Mouse (Mus musculus): ENCODE measurements around the gene Taok3. TPM values are rescaled to one million over a fixed set of nuclear protein-coding genes. Genes with fewer than 3 reads are reported as not detected.

Taok3 gene
- polyA plus RNA-seq, 1 experiment: 11.1 TPM

- TF ChIP-seq POLR2A (IDR thresholded peaks at IDR 0.05; ENCODE audit: low read depth, low read length) (no peak), CTCF (conservative IDR thresholded peaks at IDR 0.05; ENCODE audit: insufficient read depth, insufficient read length, low read depth, low read length) (0 out of 2 replicates have a peak, but pooled peaks have one; percentile 15)
- no peak overlapping the region for H3K4me3 ChIP-seq (ENCODE audit: insufficient read depth, low read depth, low read length)
- no peaks in the 10 kb centered on the region for H3K27me3 ChIP-seq (replicated peaks; ENCODE audit: control insufficient read depth, insufficient read depth, low read length)
- H3K4me1 ChIP-seq (ENCODE audit: control insufficient read depth, insufficient read depth, low read length): no peaks in the 10 kb centered on the region; the same call in 1 of the 2 replicates
- peak; percentile 65 for DNase-seq
- H3K27ac ChIP-seq (ENCODE audit: insufficient read depth, low read depth, low read length): peak overlapping the region; percentile 2; the same call in 1 of the 2 replicates
- 78% methylated on average over 16 of the region's 16 CpGs for WGBS
- no peaks in the 10 kb centered on the region for H3K36me3 ChIP-seq (ENCODE audit: control insufficient read depth, insufficient read depth, low read length)
Observed at GRCm38 (mm10) chr5:117111064-117111773, 8.7 kb upstream of the Taok3 start.

DNA sequence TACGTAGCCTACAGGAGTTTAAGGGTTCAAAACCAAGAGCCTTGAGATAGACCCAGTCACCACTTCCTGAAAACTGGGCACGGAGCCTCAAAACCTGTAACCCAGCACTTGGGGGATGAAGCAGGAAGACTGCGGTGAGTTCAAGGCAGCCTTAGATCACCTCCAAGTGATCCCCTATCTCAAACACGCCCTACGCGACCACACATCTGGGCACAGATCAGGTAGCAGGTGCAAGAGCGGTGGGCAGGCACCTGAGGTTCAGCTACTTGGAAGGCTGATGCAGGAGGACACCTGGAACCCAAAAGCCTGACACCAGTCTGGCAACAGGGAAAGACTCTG is 8.2 kb upstream of the Taok3 start:
- no peak for DNase-seq
- TF ChIP-seq POLR2A (IDR thresholded peaks at IDR 0.05; ENCODE audit: low read depth, low read length) (no peak), CTCF (conservative IDR thresholded peaks at IDR 0.05; ENCODE audit: insufficient read depth, insufficient read length, low read depth, low read length) (no peak)
- Histone ChIP-seq H3K27ac (ENCODE audit: insufficient read depth, low read depth, low read length) (peak overlapping the region; percentile 2; the same call in 1 of the 2 replicates), H3K4me3 (ENCODE audit: insufficient read depth, low read depth, low read length) (no peak overlapping the region), H3K27me3 (replicated peaks; ENCODE audit: control insufficient read depth, insufficient read depth, low read length) (no peaks in the 10 kb centered on the region), H3K36me3 (ENCODE audit: control insufficient read depth, insufficient read depth, low read length) (no peaks in the 10 kb centered on the region), H3K4me1 (ENCODE audit: control insufficient read depth, insufficient read depth, low read length) (no peaks in the 10 kb centered on the region; the same call in 1 of the 2 replicates)
- 87% methylated on average over 7 of the region's 7 CpGs for WGBS

- H3K4me1 ChIP-seq (ENCODE audit: control insufficient read depth, insufficient read depth, low read length): no peaks in the 10 kb centered on the region; the same call in 1 of the 2 replicates
- H3K27ac ChIP-seq (ENCODE audit: insufficient read depth, low read depth, low read length): no peak overlapping the region
- H3K36me3 ChIP-seq (ENCODE audit: control insufficient read depth, insufficient read depth, low read length): no peaks in the 10 kb centered on the region
- TF ChIP-seq CTCF (conservative IDR thresholded peaks at IDR 0.05; ENCODE audit: insufficient read depth, insufficient read length, low read depth, low read length) (0 out of 2 replicates have a peak, but pooled peaks have one; percentile 5), POLR2A (IDR thresholded peaks at IDR 0.05; ENCODE audit: low read depth, low read length) (no peak)
- no peak overlapping the region for H3K4me3 ChIP-seq (ENCODE audit: insufficient read depth, low read depth, low read length)
- no peaks in the 10 kb centered on the region for H3K27me3 ChIP-seq (replicated peaks; ENCODE audit: control insufficient read depth, insufficient read depth, low read length)
- peak; percentile 29 for DNase-seq
- 95% methylated on average over 7 of the region's 7 CpGs for WGBS
Observed at GRCm38 (mm10) chr5:117113330-117113729, 6.6 kb upstream of the Taok3 start.

DNA sequence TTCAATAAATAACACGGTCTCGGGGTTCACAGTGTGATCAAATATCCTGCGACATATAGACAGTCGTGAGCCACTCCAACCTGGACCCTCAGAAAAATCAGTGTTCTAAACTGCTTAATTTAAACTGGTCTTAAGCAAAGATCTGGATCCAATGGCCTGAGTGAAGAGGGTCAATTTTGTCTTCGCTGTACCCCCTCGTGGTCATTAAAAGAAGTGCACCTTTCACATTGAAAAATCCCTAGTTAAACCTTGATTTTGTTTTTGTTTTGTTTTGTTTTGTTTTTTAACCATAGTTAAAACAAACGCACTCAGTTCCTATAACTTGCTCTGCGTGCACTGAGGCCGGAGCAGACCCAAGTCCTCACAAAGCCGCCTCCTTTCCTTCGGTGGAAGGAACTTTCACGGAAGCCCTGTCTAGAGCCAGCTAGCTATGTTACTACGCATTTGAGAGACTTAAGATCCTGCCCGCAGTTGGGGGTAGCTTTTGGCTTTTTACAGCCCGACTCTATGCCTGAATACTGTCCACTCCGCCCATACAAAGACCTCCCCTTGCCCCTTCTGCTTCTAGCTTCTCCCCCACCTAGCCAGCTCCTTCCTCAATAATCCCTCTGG is 5.2 kb upstream of the Taok3 start:
- Histone ChIP-seq H3K27me3 (replicated peaks; ENCODE audit: control insufficient read depth, insufficient read depth, low read length) (no peaks in the 10 kb centered on the region), H3K4me1 (ENCODE audit: control insufficient read depth, insufficient read depth, low read length) (no peaks in the 10 kb centered on the region; the same call in 1 of the 2 replicates), H3K36me3 (ENCODE audit: control insufficient read depth, insufficient read depth, low read length) (no peaks in the 10 kb centered on the region), H3K4me3 (ENCODE audit: insufficient read depth, low read depth, low read length) (peak overlapping the region; percentile 86), H3K27ac (ENCODE audit: insufficient read depth, low read depth, low read length) (peak overlapping the region; percentile 70)
- WGBS: 5% methylated on average over 16 of the region's 16 CpGs
- DNase-seq: peak; percentile 52
- TF ChIP-seq CTCF (conservative IDR thresholded peaks at IDR 0.05; ENCODE audit: insufficient read depth, insufficient read length, low read depth, low read length) (no peak), POLR2A (IDR thresholded peaks at IDR 0.05; ENCODE audit: low read depth, low read length) (no peak)

GRCm38 (mm10) chr5:117115193-117115767 is 4.6 kb upstream of the Taok3 start:
- WGBS: under 1% methylated on average over 43 of the region's 43 CpGs
- Histone ChIP-seq H3K27me3 (replicated peaks; ENCODE audit: control insufficient read depth, insufficient read depth, low read length) (no peaks in the 10 kb centered on the region), H3K27ac (ENCODE audit: insufficient read depth, low read depth, low read length) (peak overlapping the region; percentile 70), H3K4me3 (ENCODE audit: insufficient read depth, low read depth, low read length) (peak overlapping the region; percentile 86), H3K4me1 (ENCODE audit: control insufficient read depth, insufficient read depth, low read length) (no peaks in the 10 kb centered on the region; the same call in 1 of the 2 replicates), H3K36me3 (ENCODE audit: control insufficient read depth, insufficient read depth, low read length) (no peaks in the 10 kb centered on the region)
- peak; percentile 40 for DNase-seq
- TF ChIP-seq CTCF (conservative IDR thresholded peaks at IDR 0.05; ENCODE audit: insufficient read depth, insufficient read length, low read depth, low read length) (no peak), POLR2A (IDR thresholded peaks at IDR 0.05; ENCODE audit: low read depth, low read length) (no peak)

DNA sequence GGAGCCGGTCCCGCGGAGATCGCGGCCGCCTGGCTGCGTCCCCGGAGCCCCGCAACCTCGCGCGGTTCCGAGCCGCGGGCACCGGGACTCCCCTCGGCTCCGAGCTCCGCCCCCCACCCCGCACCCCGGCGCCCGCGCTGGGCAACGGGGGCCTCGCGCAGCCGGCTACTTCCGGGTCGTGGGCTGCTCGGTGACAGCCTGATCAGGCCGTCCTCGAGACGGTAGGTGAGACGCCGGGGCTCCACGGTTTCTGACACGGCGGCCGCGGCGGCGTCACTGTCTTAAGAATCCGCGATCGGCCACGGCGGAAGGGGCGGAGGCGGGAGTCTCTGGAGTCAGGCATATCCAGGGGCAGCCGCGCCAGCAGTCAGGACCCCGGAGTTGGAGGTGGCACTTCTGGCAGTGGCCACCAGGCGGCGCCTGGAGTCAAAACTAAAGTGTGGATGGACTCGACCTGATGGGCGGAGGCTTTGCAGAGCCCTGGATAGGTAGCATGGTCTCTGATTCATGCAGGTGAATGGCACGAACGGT is 4.0 kb upstream of the Taok3 start, which contains the start of gene Suds3:
Suds3 (minus strand) TSS at position 278 of the 531 bp plus-strand sequence.
- H3K27me3 ChIP-seq (replicated peaks; ENCODE audit: control insufficient read depth, insufficient read depth, low read length): no peaks in the 10 kb centered on the region
- under 1% methylated on average over 59 of the region's 59 CpGs for WGBS
- peak; percentile 98 for DNase-seq

More for the DNA sequence above, 4.0 kb upstream of the Taok3 start, which contains the start of gene Suds3:
- peak within 1 kb of the TSS; percentile 86 for H3K4me3 ChIP-seq (ENCODE audit: insufficient read depth, low read depth, low read length)
- peak within 1 kb of the TSS; percentile 99 for H3K27ac ChIP-seq (ENCODE audit: insufficient read depth, low read depth, low read length)
- TF ChIP-seq CTCF (conservative IDR thresholded peaks at IDR 0.05; ENCODE audit: insufficient read depth, insufficient read length, low read depth, low read length): peak; percentile 81
- no peak for TF ChIP-seq POLR2A (IDR thresholded peaks at IDR 0.05; ENCODE audit: low read depth, low read length)
- H3K36me3 ChIP-seq (ENCODE audit: control insufficient read depth, insufficient read depth, low read length): no peaks in the 10 kb centered on the region
- no peaks in the 10 kb centered on the region; the same call in 1 of the 2 replicates for H3K4me1 ChIP-seq (ENCODE audit: control insufficient read depth, insufficient read depth, low read length)

Measured in kidney, adult 2 months (tissue).